Mouse (Mus musculus): ENCODE measurements around the gene Syn3. TPM values are rescaled to one million over a fixed set of nuclear protein-coding genes. Genes with fewer than 3 reads are reported as not detected.
"Not testable (repeated sequence)": the region's sequence is repeated elsewhere in the genome, so short reads cannot be mapped to it uniquely, and the experiment has no call there.

Syn3 gene
- total RNA-seq, 2 experiments from 2014 or later = 0.30 to 0.31 TPM

DNA sequence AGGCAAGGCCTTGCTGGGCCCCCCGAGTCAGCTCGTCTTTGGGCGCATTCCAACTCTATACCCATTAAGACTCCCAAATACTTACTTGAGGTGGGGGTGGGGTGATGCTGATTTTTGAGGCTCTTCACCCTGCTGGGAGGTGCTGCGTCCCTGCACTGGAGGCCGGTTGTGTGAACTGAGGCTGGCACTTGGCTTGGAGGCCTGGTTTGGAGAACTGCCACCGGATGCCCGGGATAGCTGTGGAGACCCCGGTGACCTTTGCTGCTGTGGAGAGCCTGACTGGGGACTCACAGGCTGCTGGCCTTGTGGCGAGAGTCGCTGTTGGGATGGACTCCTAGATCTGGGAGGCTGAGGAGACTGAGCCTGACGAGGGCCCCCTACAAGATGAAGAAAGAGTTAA, 441.4 kb downstream of the Syn3 start:
- DNase-seq (ENCODE audit: low spot score) = no peak

DNA sequence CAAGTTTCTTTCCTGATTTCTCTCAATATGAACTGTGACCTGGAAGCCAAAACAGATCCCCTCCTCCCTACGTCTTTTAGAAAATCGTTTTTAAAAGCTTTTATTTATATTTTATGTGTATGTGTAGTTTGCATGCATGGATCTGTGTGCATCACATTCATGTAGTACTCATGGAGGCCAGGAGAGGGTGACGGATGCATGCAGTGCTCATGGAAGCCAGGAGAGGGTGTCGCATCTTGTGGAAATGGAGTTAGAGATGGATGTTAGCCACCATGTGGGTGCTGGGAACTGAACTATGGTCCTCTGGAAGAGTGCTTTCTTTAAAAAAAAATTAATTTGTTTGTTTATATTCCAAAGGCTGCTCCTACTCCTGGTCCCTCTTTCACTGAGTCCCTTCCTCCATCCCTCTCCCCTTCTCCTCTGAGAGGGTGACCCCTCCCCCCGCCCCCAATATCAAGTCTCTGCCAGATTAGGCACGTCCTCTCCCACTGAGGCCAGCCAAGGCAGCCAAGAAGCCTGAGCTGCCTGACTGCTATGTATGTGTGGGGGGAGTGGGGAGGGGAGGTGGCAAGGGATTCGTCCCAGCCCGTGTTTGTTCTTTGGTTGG, 442.3 kb downstream of the Syn3 start:
- DNase-seq (ENCODE audit: low spot score) = no peak

DNA sequence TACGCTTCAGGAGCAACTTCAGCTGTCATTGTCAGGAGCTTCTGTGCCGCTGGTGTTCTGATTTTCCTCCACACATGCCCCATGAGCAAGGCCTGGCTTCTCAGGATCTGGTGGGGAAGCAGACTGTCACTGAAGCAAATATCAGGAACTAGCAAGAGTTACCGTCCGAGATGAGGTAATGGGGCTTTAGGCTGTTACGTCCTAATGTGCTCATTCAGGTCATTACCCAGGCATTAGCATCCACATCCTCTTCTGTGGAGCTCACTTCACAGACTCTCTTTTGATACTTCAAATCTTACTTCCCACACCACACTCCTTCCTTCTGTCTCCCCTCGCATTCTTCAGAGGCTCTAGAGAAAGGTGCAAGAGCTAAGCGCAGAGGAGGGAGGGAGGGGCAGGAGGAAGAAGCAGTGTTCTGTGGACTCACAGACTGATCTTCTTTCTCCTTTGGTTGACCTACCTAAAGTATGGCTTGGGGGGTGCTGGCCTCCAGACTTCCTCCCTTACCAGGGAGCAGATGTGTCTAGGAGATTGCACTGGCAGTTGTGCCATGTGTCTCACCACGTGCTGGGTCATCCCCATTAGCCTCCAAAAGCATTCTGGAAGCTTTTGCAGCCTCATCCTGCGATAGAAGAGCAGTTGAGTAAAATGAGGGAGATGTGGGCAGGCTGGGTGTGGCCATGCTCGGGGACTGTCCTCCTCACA, 445.7 kb downstream of the Syn3 start:
- no peak for DNase-seq (ENCODE audit: low spot score)

DNA sequence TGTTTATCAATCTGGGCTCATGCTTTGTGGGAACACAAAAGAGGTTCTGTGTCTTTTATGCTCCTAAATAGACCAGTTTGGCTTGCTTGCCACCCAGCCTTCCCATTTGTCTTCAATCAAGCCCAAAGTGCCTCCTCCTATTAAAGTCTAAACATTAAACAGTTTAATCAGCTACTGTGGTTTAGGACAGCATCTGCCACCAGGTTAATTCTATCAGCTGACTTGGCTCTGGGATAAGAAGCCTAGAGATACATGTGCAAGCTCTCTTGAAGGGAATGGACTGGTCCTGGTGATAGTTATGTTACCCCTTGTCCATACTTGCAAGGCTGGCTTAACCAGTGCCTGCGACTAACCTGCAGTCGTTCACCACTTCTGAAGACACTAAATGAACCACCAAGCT, 448.2 kb downstream of the Syn3 start:
- DNase-seq (ENCODE audit: low spot score) = no peak

DNA sequence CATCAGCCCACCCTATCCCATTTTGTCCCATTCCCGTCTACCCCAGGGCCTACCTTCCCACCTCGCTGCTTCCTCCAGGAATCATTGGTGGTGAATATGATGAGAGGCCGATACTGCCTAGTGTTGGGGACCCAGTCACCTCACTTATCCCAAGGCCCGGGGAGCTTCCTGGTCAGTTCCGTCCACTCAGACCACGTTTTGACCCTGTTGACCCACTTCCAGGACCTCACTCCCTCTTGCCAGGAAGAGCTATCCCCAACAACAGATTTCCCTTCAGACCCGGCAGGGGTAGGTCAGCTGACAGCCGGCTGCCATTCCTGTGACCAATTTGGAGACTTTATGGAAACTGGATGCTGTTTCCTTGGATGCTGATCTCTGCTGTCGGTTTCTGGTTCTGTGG, 450.9 kb downstream of the Syn3 start:
- DNase-seq (ENCODE audit: low spot score) = no peak

DNA sequence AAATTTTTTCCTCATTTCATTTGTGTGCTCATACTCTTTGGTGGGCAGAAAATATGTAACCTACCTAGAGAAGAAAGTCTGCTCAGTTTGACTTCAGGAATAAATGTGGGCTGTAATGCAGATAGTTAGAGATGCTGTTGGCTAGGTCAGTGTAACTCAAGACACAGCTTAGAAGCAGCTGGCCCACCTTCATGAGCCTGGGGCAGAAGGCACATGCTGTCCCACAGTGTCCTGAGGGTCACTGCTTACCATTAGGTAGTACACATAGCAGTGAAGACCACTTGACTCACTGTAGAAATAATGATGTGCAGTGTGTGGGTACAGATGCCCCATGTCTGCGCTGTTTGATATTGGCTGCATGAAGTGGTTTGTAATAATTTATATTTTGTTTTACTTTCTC, 452.3 kb downstream of the Syn3 start:
- no peak for DNase-seq (ENCODE audit: low spot score)

DNA sequence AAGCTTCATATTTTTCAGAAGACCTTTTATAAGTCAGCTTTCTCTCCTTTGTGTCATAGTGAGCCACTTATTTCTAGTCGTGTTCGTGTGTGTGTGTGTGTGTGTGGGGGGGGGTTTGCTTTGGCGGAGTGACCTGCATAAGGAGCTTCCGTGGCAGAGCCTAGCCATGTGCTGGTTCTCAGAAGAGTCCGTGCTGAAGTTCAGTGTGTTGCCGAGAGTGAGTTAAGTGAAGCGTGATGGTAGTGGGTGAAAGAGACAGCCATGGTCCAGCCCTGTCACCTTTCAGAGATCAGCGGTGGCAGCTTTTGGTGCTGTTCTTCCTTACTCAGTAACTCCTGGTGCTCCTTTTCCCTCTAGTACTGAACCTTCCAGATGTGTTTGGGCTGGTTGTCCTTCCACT, 454.6 kb downstream of the Syn3 start:
- DNase-seq (ENCODE audit: low spot score) = no peak

DNA sequence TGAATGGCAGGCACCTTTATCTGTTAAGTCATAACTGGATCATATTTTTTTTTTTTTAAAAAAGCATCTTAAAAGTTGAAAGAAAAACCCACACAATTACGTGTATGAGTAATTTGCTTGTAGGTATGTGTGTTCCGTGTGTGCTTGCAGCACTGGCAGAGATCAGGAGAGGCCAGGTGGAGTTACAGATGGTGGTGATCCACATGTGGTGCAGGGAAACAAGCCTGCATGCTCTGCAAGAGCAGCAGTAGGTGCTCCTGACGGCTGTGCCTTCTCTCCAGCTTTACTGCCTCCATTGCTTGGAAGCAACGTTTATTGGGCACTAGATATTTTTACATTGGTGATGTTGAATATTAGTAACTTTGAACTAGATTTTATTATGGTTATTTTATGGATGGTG, 455.0 kb downstream of the Syn3 start:
- no peak for DNase-seq (ENCODE audit: low spot score)

DNA sequence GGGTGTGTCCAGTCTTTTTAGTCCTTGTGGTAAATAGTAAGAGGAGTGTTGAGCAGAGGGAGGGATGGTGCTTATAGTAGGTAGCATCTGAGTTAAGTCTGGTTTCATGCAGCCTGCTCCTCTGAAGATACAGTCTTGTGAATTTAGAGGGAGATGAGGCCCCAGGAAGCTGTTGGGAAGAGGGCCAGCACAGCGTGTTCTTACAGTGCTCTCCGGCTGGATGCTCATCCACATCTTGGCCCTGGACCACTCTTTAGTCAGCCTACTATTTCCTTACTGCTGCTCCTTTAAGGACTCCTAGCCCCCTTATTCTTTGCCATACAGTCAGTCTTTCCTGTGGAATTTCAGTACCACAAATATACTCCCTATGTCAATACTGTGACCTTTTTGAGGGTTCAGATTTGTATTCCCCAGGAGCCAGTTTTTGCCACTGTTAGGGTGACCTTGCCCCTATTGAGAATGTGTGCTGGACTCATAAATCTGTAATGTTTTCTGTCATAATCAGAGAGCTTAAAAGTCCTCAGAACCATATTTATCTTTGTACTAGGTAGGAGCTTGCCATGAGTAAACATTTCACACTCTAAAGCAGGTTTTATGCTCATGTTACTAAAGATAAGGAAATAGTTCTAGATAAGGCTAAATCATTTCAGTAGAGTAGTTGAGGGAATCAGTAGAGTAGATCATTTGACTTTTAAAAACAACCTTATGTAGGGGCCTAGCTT, 464.5 kb downstream of the Syn3 start:
- DNase-seq (ENCODE audit: low spot score) = peak; percentile 25

DNA sequence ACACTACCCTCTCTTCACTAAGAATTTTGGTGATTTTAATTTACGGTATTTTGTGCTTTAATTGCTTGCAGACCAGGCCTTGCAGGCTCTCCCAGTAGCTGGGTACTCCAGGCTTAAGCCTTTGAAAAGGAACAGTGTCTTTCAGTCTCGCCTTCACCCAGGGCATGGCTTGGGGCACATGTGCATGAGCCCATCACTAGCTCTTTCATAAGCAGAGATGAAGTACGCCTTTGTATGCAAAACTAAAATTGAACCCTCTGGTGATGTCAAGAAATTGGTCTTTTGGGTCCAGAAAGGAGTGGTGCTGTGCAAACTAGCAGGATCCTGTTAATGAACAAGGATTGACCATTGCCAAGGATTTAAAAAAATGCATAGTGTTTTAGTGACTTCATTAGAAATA, 466.2 kb downstream of the Syn3 start:
- DNase-seq (ENCODE audit: low spot score) = no peak

DNA sequence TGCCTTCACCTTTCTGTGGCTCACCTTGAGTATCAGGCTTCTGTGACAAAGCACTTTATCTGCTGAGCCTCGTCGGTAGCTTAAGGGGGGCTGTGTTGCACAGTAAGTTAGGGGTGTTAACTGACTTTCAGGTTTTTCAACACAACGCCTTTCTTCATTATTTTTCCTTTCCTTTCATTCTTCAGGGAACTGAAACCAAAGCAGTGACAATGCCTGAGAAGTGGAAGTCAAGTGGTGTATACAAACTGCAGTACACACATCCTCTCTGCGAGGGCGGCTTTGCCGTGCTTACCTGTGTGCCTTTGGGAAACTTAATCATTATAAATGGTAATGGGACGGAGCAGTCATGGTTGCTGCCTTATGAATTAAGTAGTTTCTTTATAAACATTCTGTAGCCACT, 468.0 kb downstream of the Syn3 start:
- no peak for DNase-seq (ENCODE audit: low spot score)

DNA sequence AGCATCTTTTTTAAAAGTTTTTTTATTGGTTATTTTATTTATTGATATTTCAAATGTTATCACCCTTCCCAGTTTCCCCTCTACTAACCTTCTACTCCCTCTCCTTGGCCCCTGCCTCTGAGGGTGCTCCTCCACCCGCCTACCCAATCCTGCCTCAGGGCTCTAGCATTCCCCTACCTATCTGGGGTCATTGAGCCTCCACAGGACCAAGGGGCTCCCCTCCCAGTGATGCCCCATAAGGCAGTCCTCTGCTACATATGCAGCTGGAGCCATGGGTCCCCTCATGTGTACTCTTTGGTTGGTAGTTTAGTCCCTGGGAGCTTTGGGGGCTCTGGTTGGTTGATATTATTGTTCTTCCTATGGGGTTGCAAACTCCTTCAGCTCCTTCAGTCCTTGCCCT, 471.9 kb downstream of the Syn3 start:
- DNase-seq (ENCODE audit: low spot score) = not testable (repeated sequence)

DNA sequence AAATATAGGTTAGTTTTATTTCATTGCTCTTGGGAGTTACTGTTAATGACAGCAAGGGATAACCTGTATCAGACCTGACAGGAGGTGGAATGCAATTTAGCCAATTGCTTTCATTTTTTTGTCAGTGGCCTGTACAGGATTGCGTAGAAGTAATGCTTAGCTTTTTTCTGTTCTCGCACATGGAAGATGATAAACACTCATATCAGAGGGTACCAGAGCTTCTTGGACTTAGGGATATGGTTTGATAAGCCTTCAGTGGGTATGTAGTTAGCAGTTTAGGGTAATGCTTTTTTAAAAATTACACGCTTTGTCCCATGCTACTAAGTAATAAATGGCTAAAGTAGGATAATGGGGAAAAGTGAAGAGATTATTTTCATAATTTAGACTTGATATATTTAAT, 472.3 kb downstream of the Syn3 start:
- no peak for DNase-seq (ENCODE audit: low spot score)

DNA sequence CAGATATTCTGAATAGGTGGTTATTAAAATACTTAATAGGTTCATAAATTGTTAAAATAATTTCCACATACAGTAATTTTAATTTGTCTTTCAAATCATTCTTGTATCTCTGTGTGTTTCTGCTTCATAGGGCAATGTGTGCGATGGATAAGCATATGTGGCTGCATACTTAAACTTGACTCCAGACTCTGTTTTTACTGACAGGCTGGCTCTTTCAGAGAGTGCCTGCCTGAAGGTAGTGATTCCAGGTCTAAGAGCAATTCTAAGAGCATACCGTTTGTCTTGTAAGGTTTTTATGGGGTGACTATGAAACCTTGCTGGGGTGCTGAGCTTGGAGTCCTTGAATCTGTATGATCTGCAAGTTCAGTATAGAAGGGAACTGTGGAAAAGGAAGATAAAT, 472.8 kb downstream of the Syn3 start:
- no peak for DNase-seq (ENCODE audit: low spot score)

DNA sequence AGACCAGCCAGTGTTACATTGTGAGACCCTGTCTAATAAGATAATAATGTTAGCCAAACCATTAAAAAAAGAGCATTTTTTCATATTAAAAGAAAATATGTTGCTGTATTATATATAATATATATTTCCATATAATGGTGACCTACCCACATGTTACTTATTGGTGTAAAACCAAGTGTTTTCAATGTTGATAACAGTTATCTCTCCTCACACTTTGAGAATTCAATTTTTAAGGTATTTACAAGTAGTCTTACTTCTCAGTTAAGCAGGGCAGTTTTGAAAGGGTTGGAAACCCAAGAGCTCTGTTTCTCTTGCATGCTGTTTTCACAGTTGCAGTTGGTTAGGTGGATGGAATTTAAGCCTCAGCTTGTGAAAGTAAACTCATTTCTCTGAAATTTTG, 475.5 kb downstream of the Syn3 start:
- DNase-seq (ENCODE audit: low spot score) = no peak

DNA sequence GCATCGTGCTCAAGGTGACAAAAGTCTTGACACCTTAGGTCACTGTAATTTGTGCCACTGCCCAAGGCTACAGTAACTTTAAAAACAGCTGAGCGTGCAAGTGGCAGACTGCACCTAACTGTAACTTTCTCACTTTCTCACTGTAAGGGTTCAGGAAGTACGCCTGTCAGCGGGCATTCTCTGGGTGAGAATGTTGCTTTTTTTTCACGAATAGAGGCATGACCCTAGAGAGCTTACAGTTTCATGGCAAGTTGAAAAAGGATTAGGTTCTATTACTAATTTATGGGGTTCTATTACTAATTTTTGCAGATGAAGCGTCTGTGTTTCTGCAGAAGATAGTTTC, 476.3 kb downstream of the Syn3 start:
- DNase-seq (ENCODE audit: low spot score) = no peak

DNA sequence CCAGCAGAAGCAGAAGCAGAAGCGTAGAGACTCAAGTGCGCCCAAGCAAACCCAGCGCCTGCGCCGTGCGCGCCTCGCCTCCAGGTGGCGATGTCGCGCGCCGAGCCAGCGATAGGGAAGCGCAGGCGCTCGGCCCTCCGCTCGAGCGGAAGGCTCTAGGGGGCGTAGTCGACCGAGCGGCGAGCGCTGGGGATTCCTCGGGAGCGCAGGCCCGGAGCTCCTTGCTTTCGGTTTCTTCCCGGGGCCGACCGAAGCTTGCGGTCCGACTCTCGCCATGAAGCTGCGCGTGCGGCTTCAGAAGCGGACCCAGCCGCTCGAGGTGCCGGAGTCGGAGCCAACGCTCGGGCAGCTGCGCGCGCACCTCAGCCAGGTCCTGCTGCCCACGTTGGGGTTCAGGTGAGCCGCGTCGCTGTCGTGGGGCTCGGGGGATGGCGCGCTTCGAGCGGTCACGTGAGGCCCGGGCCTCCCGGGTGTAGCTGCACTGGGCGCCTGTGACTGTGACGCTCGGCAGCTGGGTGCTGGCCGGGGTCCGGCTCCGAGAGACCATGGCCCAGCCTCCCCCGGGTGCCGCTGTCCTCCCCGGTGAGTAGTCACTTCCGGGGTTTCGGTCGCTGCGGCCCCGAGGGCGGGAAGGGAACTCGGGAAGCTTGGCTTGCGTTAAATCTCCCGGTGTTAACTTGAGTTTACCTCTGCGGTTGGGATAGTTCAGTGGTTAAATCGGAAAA, 476.8 kb downstream of the Syn3 start, which contains the start of gene Fbxo7:
TSS of gene Fbxo7 (plus strand) at position 224 of the 725 bp plus-strand sequence.
- DNase-seq (ENCODE audit: low spot score) = peak; percentile 85

DNA sequence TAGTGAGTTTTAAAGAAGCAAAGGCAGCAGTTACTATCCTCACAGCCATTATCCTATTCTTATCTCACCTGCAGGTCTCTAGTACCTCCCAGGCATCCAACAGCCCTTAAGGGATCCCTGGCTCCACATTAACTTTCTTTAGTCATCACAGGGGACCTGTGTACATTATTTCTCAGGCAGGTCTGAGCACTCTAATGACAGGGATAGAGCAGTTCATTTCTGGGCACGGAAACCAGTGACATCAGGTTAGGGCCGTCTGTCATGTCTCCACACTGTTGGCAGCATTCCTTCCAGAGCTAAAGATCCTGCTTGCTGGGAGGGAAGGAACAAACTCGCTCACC, 477.3 kb downstream of the Syn3 start:
- DNase-seq (ENCODE audit: low spot score) = no peak

DNA sequence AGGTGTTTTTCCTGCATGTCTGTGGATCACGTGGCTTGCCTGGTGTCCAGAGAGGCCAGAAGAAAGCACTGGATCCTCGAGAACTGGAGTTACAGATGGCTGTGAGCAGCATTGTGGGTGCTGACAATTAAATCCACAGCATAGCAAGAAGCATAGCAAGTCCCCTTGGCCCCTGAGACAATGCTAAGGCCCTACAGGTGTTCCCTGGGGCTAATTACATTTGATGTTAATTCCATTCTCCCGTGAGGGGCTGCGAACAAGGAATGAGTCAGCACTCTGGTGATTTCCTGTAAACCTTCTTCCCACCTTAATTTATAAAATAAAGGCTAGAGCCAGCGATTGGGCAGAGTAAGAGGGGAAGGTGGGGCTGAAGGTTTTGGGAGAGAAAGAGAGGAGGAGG, 479.9 kb downstream of the Syn3 start:
- DNase-seq (ENCODE audit: low spot score) = no peak

DNA sequence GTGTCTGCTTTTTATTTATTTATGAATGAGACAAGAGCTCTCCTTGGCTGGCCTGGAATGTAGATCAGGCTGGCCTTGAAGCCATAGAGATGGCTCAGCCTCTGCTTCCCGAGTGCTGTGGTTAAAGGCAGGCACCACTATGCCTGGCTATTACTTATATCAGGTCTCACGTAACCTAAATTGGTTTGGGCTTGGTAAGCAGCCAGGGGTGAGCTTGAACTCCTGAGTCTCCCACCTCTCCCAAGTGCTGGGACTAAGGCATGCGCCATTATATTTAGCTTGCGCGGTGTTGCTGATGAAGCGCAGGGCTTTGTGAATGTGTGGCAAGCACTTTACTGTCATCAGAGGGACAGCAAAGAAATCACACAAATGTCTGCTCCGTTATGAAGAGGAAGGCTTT, 480.9 kb downstream of the Syn3 start:
- DNase-seq (ENCODE audit: low spot score) = no peak

DNA sequence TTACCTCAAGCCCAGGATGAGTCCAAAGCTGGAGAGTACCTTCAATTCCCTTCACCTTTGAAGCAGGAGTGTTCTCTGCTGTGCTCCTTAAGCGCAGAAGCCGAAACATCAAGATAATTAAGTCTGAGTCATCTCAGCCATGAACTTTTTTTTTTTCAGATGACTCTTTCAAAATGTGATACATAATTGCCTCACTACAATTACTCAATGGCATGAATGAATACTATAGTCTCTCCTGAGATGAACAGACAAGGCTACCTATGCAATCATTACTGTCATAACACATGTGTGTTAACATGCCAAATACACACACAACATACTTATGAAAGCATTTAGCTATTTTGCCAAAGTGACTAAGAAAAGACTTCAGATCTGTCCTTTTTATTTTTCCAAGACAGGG, 486.9 kb downstream of the Syn3 start, which contains the start of gene Bpifc:
TSS of gene Bpifc (minus strand) at position 115 of the 400 bp plus-strand sequence.
- DNase-seq (ENCODE audit: low spot score) = no peak

DNA sequence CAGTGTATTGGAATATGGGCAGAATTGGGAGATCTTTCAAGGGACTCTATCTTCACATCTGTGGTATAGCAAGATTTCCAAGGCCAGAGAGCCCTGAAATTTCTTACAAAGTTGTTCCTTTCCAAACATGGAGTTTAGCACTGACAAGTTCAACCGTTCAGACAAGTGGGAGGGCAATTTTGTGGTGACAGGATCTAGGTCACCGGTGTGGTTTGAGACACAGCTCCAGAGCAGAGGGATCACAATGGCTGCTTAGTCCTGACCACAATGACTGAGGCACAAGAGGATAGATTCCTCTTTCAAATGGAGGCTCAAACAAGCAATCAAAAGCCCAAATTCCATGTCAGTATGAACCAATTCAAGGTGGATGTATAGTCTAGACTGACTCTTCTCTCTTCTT, 487.5 kb downstream of the Syn3 start:
- DNase-seq (ENCODE audit: low spot score) = no peak
